Mouse (Mus musculus): ENCODE results near the gene Sema3g. TPM values are rescaled to one million over a fixed set of nuclear protein-coding genes. Genes with fewer than 3 reads are reported as not detected.
A peak's percentile ranks its signal among the peaks of the same experiment; 100 is the strongest.

Sema3g gene
- polyA plus RNA-seq, 1 experiment from 2014 or later: 0.90 TPM

DNA sequence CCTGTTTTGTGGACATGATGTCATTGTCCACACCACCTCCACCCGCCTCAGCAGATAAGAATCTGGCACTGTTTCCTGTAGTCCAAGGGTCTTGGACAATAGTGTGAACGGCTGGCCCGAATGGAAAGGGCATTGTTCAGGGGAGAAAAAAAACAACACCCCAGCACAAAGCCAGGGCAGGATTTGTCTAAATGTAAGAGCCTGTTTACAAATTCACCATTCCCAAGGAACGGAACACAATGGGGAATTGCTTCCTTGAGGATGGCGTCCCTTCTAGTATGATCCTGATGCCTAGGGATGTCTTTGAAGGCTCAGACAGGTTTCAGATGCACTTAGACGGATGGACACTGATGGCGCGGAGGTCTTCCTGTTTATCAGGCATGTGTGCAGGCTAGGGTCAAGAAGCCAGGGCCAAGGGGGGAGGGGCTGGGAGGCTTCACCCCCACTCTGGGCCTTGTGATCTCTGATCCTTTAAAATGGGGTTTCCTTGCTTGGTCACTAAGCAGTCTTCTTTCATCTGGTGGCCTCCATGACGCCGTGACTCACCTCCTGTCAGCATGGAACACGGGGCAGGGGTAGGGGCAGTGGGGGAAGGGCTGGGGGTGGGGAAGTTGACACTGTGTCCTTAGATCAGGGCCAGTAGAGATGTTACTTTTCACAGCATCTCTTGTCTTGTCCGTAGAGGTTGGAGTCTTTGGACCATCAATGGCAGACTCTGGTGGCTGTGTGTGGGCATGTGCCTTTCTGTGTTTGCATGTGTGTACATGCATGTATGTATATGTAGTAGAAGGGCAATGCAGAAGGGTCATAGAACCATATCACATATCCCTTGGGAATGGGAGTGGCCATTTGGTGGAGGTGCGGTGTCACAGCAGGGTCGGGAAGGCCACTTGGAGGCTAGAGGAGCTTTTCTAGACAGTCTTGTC, 15.7 kb downstream of the Sema3g start:
- H3K4me1 ChIP-seq (ENCODE audit: control insufficient read depth, insufficient read depth, low read length): no peaks in the 10 kb centered on the region
- WGBS: 75% methylated on average over 14 of the region's 14 CpGs
- H3K4me2 ChIP-seq (ENCODE audit: low read depth, low read length): no peak overlapping the region
- 0 out of 2 replicates have a peak, but pooled peaks have one; percentile 11 for ATAC-seq (ENCODE audit: insufficient read depth, low FRiP score)
- no peak overlapping the region for H3K9ac ChIP-seq (ENCODE audit: low read length)
- no peak overlapping the region for H3K27ac ChIP-seq (ENCODE audit: low read length)
- H3K9me3 ChIP-seq (replicated peaks; ENCODE audit: control insufficient read depth, low read length): no peaks in the 10 kb centered on the region
- no peaks in the 10 kb centered on the region for H3K27me3 ChIP-seq (ENCODE audit: control insufficient read depth, insufficient read depth, low read length)
- H3K36me3 ChIP-seq (ENCODE audit: control insufficient read depth, insufficient read depth, low read length): no peaks in the 10 kb centered on the region
- no peak overlapping the region for H3K4me3 ChIP-seq (replicated peaks; ENCODE audit: low read length)

DNA sequence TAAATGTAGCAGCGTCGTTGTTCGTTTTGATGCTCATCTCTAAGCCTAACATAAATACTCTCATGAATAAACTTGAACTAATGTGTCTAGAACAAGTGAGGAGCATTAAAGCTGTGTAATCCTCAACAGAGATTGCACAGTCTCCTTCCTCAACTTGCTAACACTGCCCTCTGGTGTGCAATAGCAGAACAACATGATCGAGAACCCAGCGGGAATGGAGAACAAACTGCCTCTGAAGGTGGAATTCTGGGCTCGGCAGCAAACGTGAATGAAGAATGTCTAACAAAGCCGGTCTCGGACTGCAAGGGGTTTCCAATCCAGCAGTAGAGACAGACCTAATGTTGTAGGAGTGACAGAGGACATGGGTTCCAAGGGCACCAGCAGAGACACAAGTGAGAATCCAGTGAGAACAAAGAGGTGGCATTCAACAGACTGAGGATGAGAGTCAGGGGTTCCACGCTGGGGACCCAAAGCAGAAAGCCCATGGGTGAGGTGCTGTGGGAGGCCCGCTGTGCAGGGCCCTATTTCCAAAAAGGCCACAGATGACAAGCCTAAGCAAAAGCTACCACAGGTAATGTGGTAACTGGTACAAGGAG, 16.4 kb downstream of the Sema3g start:
- Histone ChIP-seq H3K9ac (ENCODE audit: low read length) (0 out of 2 replicates have a peak overlapping the region, but pooled peaks have one; percentile 4), H3K4me1 (ENCODE audit: control insufficient read depth, insufficient read depth, low read length) (no peaks in the 10 kb centered on the region), H3K4me3 (replicated peaks; ENCODE audit: low read length) (no peak overlapping the region), H3K4me2 (ENCODE audit: low read depth, low read length) (no peak overlapping the region), H3K9me3 (replicated peaks; ENCODE audit: control insufficient read depth, low read length) (no peaks in the 10 kb centered on the region), H3K36me3 (ENCODE audit: control insufficient read depth, insufficient read depth, low read length) (no peaks in the 10 kb centered on the region; the same call in 1 of the 2 replicates), H3K27ac (ENCODE audit: low read length) (no peak overlapping the region), H3K27me3 (ENCODE audit: control insufficient read depth, insufficient read depth, low read length) (no peaks in the 10 kb centered on the region)
- ATAC-seq (ENCODE audit: insufficient read depth, low FRiP score): 0 out of 2 replicates have a peak, but pooled peaks have one; percentile 48
- WGBS: 10% methylated on average over 11 of the region's 11 CpGs

DNA sequence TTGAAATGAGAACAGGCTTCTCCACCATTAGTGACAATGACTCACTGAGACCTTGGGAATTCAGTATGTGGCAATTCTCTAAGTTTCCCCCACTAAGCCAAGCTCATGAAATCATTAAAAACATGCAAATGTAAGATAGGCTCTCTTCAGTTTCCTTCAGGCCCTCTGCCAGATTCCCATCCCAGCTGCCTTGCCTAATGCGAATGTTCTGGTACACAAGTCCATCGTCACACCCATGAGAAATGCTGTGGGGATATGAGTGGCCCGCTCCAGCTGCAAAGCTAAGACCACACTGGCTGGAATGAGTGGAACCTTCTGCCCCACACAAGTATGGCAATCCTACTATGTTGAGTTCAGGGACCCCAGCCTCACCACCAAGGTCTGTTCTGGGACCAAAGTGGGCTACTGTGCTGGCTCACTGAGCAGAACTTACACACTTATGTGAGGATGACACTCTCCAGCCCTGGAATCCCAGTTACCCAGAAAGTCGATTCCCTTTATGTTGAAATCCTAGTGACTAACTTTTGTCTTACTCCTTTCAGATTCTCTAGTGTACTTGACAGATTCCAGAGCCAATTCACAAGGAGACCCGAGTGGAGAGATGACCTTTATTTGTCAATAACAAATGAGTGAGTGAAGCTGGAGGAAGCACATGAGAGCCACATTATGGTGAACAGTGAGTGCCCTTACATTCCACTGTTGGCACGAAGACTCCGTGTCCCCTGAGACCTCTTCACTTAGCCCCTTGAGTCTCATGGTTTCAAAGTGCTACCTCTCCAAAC, 19.6 kb downstream of the Sema3g start:
- no peak overlapping the region for H3K4me3 ChIP-seq (replicated peaks; ENCODE audit: low read length)
- 78% methylated on average over 7 of the region's 7 CpGs for WGBS
- H3K27me3 ChIP-seq (ENCODE audit: control insufficient read depth, insufficient read depth, low read length): no peaks in the 10 kb centered on the region
- H3K36me3 ChIP-seq (ENCODE audit: control insufficient read depth, insufficient read depth, low read length): no peaks in the 10 kb centered on the region; the same call in 1 of the 2 replicates
- H3K4me1 ChIP-seq (ENCODE audit: control insufficient read depth, insufficient read depth, low read length): no peaks in the 10 kb centered on the region
- ATAC-seq (ENCODE audit: insufficient read depth, low FRiP score): no peak
- H3K9me3 ChIP-seq (replicated peaks; ENCODE audit: control insufficient read depth, low read length): no peaks in the 10 kb centered on the region
- H3K9ac ChIP-seq (ENCODE audit: low read length): no peak overlapping the region
- no peak overlapping the region for H3K4me2 ChIP-seq (ENCODE audit: low read depth, low read length)
- H3K27ac ChIP-seq (ENCODE audit: low read length): no peak overlapping the region

DNA sequence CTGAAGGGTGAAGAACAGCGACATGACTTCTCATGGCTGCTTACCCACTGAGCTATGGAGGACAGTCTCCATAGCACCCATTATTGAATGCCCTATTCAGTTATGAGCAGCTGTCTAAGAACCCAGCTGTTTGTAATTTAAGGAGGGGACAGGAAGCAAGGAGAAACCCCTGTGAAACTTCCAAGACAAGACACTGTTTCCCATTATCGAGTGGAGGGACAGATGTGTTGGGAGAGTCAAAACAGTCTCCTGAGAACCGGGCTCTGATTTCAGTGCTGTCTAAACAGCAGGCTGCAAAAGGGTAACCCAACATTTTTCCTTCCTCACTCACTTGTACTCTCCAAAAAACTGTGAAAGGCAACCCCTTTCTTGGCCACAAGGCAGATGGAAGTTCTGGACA, 22.9 kb downstream of the Sema3g start:
- Histone ChIP-seq H3K9ac (ENCODE audit: low read length) (no peak overlapping the region), H3K4me2 (ENCODE audit: low read depth, low read length) (no peak overlapping the region), H3K27me3 (ENCODE audit: control insufficient read depth, insufficient read depth, low read length) (no peaks in the 10 kb centered on the region), H3K4me3 (replicated peaks; ENCODE audit: low read length) (no peak overlapping the region), H3K4me1 (ENCODE audit: control insufficient read depth, insufficient read depth, low read length) (no peaks in the 10 kb centered on the region), H3K36me3 (ENCODE audit: control insufficient read depth, insufficient read depth, low read length) (no peaks in the 10 kb centered on the region; the same call in 1 of the 2 replicates), H3K9me3 (replicated peaks; ENCODE audit: control insufficient read depth, low read length) (no peaks in the 10 kb centered on the region), H3K27ac (ENCODE audit: low read length) (no peak overlapping the region)
- ATAC-seq (ENCODE audit: insufficient read depth, low FRiP score): no peak
- WGBS: 60% methylated on average over 3 of the region's 3 CpGs

DNA sequence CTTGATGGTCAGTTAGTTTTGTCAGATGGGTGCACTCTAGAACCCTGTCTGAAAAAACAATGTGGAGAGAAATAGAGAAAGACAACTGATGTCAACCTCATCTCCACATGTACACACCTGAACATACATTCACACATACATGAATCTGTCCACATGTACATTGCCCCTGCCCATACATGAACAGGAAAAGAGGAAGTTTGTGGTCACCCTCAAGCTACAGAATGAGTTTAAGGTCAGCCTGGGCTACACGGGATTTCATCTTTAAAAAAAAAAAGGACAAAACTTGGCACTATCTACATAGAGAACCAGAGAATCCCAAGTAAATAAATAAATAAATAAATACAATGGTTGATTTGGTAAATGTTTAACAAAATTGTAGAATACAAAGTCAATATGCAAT, 27.1 kb downstream of the Sema3g start:
- Histone ChIP-seq H3K9me3 (replicated peaks; ENCODE audit: control insufficient read depth, low read length) (no peaks in the 10 kb centered on the region), H3K4me1 (ENCODE audit: control insufficient read depth, insufficient read depth, low read length) (no peaks in the 10 kb centered on the region), H3K27me3 (ENCODE audit: control insufficient read depth, insufficient read depth, low read length) (no peaks in the 10 kb centered on the region), H3K9ac (ENCODE audit: low read length) (no peak overlapping the region), H3K4me2 (ENCODE audit: low read depth, low read length) (no peak overlapping the region), H3K36me3 (ENCODE audit: control insufficient read depth, insufficient read depth, low read length) (no peaks in the 10 kb centered on the region), H3K4me3 (replicated peaks; ENCODE audit: low read length) (no peak overlapping the region), H3K27ac (ENCODE audit: low read length) (no peak overlapping the region)
- no peak for ATAC-seq (ENCODE audit: insufficient read depth, low FRiP score)
- WGBS: 75% methylated on average over 1 of the region's 1 CpGs

DNA sequence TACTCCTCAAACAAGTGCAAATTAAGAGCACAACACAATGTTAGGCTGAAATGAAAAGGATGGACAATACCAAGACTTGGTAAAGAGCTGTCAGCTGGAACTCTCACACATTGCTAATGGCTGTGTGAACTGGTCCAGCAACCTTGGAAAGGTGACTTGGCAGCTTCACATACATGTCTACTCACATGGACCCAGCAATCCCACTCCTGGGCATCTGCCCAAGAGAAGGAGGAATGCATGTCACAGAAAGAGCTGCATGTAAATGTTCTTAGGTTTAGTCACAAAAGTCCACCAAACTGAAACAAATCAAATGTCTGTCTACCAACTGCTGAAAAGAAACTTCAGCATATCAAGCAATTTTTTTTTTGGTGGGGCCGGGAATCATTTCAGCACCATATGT, 28.3 kb downstream of the Sema3g start:
- H3K4me2 ChIP-seq (ENCODE audit: low read depth, low read length): no peak overlapping the region
- no peak for ATAC-seq (ENCODE audit: insufficient read depth, low FRiP score)
- H3K4me1 ChIP-seq (ENCODE audit: control insufficient read depth, insufficient read depth, low read length): 0 out of 2 replicates have a peak, but pooled peaks cover 5% of the 10 kb centered on the region
- H3K27ac ChIP-seq (ENCODE audit: low read length): no peak overlapping the region
- no peak overlapping the region for H3K9ac ChIP-seq (ENCODE audit: low read length)
- H3K4me3 ChIP-seq (replicated peaks; ENCODE audit: low read length): no peak overlapping the region
- H3K9me3 ChIP-seq (replicated peaks; ENCODE audit: control insufficient read depth, low read length): no peaks in the 10 kb centered on the region
- no peaks in the 10 kb centered on the region for H3K27me3 ChIP-seq (ENCODE audit: control insufficient read depth, insufficient read depth, low read length)
- no peaks in the 10 kb centered on the region for H3K36me3 ChIP-seq (ENCODE audit: control insufficient read depth, insufficient read depth, low read length)
- WGBS: 80% methylated on average over 1 of the region's 1 CpGs

DNA sequence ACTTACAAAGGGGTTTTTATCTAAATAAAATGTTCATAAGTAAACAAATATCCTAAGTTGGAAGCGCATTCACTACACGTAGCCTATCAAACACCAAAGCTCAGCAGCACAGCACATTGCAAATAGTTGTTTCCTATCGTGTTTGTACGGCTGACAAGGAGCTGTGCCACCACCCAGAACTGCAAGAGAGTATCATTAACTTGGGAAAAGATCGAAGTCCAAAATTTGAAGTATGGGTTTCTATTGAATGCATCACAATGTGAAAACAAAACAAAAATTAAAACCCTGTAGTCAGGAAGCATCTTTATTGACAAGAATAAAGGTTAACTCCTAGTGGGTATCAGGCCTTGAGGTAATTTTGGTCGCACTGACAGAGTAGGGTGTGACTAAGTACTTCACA, 30.7 kb downstream of the Sema3g start:
- Histone ChIP-seq H3K27me3 (ENCODE audit: control insufficient read depth, insufficient read depth, low read length) (no peaks in the 10 kb centered on the region), H3K4me2 (ENCODE audit: low read depth, low read length) (no peak overlapping the region), H3K36me3 (ENCODE audit: control insufficient read depth, insufficient read depth, low read length) (no peaks in the 10 kb centered on the region), H3K4me3 (replicated peaks; ENCODE audit: low read length) (no peak overlapping the region), H3K4me1 (ENCODE audit: control insufficient read depth, insufficient read depth, low read length) (peaks cover 13% of the 10 kb centered on the region; the same call in 1 of the 2 replicates), H3K9ac (ENCODE audit: low read length) (no peak overlapping the region), H3K27ac (ENCODE audit: low read length) (no peak overlapping the region), H3K9me3 (replicated peaks; ENCODE audit: control insufficient read depth, low read length) (no peaks in the 10 kb centered on the region)
- WGBS: 84% methylated on average over 6 of the region's 6 CpGs
- ATAC-seq (ENCODE audit: insufficient read depth, low FRiP score): no peak

DNA sequence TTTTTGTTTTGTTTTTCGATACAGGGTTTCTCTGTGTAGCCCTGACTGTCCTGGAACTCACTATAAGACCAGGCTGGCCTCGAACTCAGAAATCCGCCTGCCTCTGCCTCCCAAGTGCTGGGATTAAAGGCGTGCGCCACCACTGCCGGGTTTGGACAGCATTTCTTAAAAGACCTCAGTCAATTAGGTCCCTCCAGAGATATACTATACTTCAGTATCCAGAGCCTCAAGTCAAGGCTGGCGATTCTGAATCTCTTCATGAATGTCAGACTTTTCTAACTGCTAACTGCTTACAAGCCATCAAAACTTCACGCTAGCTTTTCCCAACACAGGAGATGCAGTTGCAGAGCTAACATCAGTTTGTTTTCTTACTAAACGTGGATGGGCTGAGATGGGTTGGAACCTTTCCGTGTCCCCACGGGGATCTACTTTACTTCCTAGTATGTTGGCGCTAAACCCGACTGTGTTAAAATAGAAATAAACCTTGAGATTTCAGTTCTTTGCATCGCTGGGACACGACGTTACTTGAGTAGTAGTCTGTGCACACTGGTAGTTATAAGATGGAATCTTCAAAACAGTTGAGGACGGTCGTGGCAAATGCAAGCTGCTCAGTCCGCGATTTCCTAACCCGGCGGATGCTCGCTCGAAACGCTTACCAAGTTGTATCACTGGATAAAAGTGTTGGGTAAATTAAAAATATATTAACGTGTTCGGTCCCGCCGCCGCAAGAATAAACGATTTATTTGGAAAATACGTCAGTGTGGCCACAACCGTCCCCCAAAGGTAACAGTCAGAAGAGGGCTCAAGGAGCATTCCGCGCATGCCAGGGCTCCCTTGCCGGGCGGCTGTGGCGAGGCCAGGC, 32.8 kb downstream of the Sema3g start:
- H3K9ac ChIP-seq (ENCODE audit: low read length): peak overlapping the region; percentile 85
- no peaks in the 10 kb centered on the region for H3K9me3 ChIP-seq (replicated peaks; ENCODE audit: control insufficient read depth, low read length)
- peak overlapping the region; percentile 75 for H3K4me2 ChIP-seq (ENCODE audit: low read depth, low read length)
- WGBS: 16% methylated on average over 38 of the region's 38 CpGs
- peak; percentile 90; the same call in 1 of the 2 replicates for ATAC-seq (ENCODE audit: insufficient read depth, low FRiP score)
- H3K27me3 ChIP-seq (ENCODE audit: control insufficient read depth, insufficient read depth, low read length): no peaks in the 10 kb centered on the region
- peaks cover 4% of the 10 kb centered on the region; the same call in 1 of the 2 replicates for H3K36me3 ChIP-seq (ENCODE audit: control insufficient read depth, insufficient read depth, low read length)
- peaks cover 13% of the 10 kb centered on the region; the same call in 1 of the 2 replicates for H3K4me1 ChIP-seq (ENCODE audit: control insufficient read depth, insufficient read depth, low read length)
- peak overlapping the region; percentile 94 for H3K27ac ChIP-seq (ENCODE audit: low read length)
- H3K4me3 ChIP-seq (replicated peaks; ENCODE audit: low read length): peak overlapping the region; percentile 71
